Mouse (Mus musculus): ENCODE data around the gene Slc22a12. TPM values are rescaled to one million over a fixed set of nuclear protein-coding genes. Genes with fewer than 3 reads are reported as not detected.

Gene Slc22a12
- polyA plus RNA-seq, 1 experiment from 2014 or later = not detected

- Histone ChIP-seq H3K4me3 (no peak overlapping the region), H3K9me3 (no peaks in the 10 kb centered on the region), H3K4me1 (peaks cover 20% of the 10 kb centered on the region), H3K36me3 (no peaks in the 10 kb centered on the region), H3K27ac (no peak overlapping the region), H3K9ac (no peak overlapping the region), H3K27me3 (peaks cover 46% of the 10 kb centered on the region), H3K4me2 (replicated peaks) (no peak overlapping the region)
- ATAC-seq (ENCODE audit: low FRiP score, low read depth) = no peak
- WGBS = 82% methylated on average over 17 of the region's 17 CpGs
Measured at GRCm38 (mm10) chr19:6527839-6528531, 14.8 kb downstream of the Slc22a12 start.

DNA sequence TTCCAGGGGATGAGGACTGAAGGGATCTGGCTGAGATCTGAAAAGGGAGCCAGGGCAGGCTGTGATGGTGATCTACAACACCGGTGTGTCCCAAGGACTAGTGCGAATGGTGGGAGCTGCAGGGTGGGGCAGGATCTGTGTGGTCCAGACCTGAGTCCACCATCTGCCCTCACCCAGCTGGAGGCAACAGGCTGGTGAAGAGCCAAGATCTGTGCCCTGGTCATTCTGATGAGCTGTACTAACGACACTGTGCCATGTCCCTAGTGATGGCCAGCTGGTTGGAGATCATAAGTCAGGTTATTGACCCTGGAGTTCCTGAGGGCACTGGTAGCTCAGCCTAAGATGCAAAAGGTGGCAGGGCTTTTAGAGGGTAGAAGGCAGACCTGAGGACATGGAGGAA, 15.4 kb downstream of the Slc22a12 start:
- no peak overlapping the region for H3K4me2 ChIP-seq (replicated peaks)
- peaks cover 16% of the 10 kb centered on the region for H3K4me1 ChIP-seq
- no peaks in the 10 kb centered on the region for H3K36me3 ChIP-seq
- no peak overlapping the region for H3K9ac ChIP-seq
- H3K27ac ChIP-seq = no peak overlapping the region
- no peak overlapping the region for H3K4me3 ChIP-seq
- 83% methylated on average over 3 of the region's 3 CpGs for WGBS
- peaks cover 41% of the 10 kb centered on the region for H3K27me3 ChIP-seq
- ATAC-seq (ENCODE audit: low FRiP score, low read depth) = no peak
- no peaks in the 10 kb centered on the region for H3K9me3 ChIP-seq

- Histone ChIP-seq H3K9me3 (no peaks in the 10 kb centered on the region), H3K4me2 (replicated peaks) (no peak overlapping the region), H3K4me3 (no peak overlapping the region), H3K36me3 (no peaks in the 10 kb centered on the region), H3K27ac (no peak overlapping the region), H3K4me1 (peaks cover 2% of the 10 kb centered on the region), H3K27me3 (peaks cover 26% of the 10 kb centered on the region), H3K9ac (no peak overlapping the region)
- 84% methylated on average over 9 of the region's 9 CpGs for WGBS
- ATAC-seq (ENCODE audit: low FRiP score, low read depth) = no peak
Measured at GRCm38 (mm10) chr19:6526010-6526409, 16.8 kb downstream of the Slc22a12 start.

DNA sequence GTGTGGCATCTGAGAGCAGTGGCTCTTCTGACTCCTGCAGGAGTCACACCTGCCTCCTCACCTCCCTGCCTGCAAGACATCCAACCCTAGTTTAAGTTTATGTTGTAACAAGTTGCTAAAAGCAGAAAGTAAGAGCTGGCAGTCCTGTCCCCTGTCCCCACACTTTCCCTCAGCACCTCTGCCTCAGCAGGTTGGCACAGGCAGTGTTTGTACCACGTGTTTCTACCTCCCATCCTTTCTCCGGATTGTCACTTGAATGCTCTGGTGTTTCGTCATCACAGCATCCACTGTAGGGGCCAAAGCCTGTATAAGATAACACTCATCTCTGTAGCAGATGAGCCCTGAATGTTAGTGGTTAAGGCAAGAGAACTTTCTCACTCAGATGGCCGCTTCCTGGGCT, 17.8 kb downstream of the Slc22a12 start:
- Histone ChIP-seq H3K27me3 (peaks cover 18% of the 10 kb centered on the region), H3K9me3 (no peaks in the 10 kb centered on the region), H3K4me3 (no peak overlapping the region), H3K4me2 (replicated peaks) (no peak overlapping the region), H3K27ac (no peak overlapping the region), H3K9ac (no peak overlapping the region), H3K36me3 (no peaks in the 10 kb centered on the region), H3K4me1 (no peaks in the 10 kb centered on the region)
- 72% methylated on average over 4 of the region's 4 CpGs for WGBS
- no peak for ATAC-seq (ENCODE audit: low FRiP score, low read depth)

GRCm38 (mm10) chr19:6522289-6522688, 20.5 kb downstream of the Slc22a12 start:
- Histone ChIP-seq H3K9me3 (no peaks in the 10 kb centered on the region), H3K4me3 (no peak overlapping the region), H3K4me2 (replicated peaks) (no peak overlapping the region), H3K27me3 (no peaks in the 10 kb centered on the region; the same call in 1 of the 2 replicates), H3K9ac (no peak overlapping the region), H3K4me1 (no peaks in the 10 kb centered on the region), H3K36me3 (no peaks in the 10 kb centered on the region), H3K27ac (no peak overlapping the region)
- no peak for ATAC-seq (ENCODE audit: low FRiP score, low read depth)
- 91% methylated on average over 14 of the region's 14 CpGs for WGBS

- no peaks in the 10 kb centered on the region for H3K9me3 ChIP-seq
- no peak overlapping the region for H3K4me2 ChIP-seq (replicated peaks)
- no peak overlapping the region for H3K4me3 ChIP-seq
- no peak overlapping the region for H3K27ac ChIP-seq
- H3K9ac ChIP-seq = no peak overlapping the region
- no peak for ATAC-seq (ENCODE audit: low FRiP score, low read depth)
- no peaks in the 10 kb centered on the region; the same call in 1 of the 2 replicates for H3K27me3 ChIP-seq
- H3K36me3 ChIP-seq = no peaks in the 10 kb centered on the region
- no peaks in the 10 kb centered on the region for H3K4me1 ChIP-seq
- 78% methylated on average over 3 of the region's 3 CpGs for whole genome bisulfite sequencing
Measured at GRCm38 (mm10) chr19:6521630-6522029, 21.2 kb downstream of the Slc22a12 start.

DNA sequence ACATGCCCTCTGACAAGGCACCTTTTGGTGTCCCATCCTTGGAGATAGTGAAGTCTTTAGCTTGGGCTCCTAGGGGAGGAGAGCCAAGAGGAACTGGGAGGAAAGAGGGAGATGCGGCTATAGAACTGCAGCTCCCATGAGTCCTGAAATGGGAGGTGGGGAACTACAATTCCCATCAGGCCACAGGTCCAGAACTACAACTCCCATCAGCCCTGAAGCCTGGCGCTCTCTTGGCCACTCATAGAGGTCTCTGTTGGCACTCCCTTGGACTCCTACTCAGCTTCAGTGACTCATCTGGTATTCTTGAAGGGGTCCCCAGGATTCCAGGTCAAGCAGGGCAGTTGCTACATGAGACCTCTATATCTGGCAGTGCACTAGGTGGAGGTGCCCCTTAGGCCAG, 23.3 kb downstream of the Slc22a12 start:
- no peak overlapping the region for H3K9ac ChIP-seq
- ATAC-seq (ENCODE audit: low FRiP score, low read depth) = no peak
- no peaks in the 10 kb centered on the region for H3K4me1 ChIP-seq
- peaks cover 11% of the 10 kb centered on the region for H3K27me3 ChIP-seq
- no peak overlapping the region for H3K27ac ChIP-seq
- 60% methylated on average over 2 of the region's 2 CpGs for WGBS
- H3K9me3 ChIP-seq = no peaks in the 10 kb centered on the region
- no peak overlapping the region for H3K4me2 ChIP-seq (replicated peaks)
- no peak overlapping the region for H3K4me3 ChIP-seq
- no peaks in the 10 kb centered on the region for H3K36me3 ChIP-seq

DNA sequence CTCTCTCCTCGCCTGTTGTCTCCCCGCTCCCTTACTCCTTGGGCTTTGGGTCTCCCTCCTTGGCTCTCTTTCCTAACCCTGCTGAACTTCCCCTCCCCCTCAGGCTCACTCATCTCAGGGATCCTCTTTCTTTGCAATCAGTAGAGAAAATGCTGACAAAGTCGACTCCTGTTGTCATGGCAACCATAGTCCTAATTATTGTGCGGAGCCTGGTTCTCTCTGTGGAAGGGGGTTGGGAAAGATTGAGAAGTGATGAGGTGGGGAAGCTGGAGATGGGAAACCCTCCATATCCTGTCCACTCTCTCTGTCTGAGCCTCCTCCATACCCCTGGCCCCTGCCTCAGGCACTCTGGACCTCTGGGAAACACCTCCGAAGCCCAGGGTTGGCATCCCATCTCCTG, 24.2 kb downstream of the Slc22a12 start:
- WGBS = 57% methylated on average over 5 of the region's 5 CpGs
- Histone ChIP-seq H3K9me3 (no peaks in the 10 kb centered on the region), H3K4me2 (replicated peaks) (no peak overlapping the region), H3K27ac (no peak overlapping the region), H3K4me3 (no peak overlapping the region), H3K27me3 (peaks cover 20% of the 10 kb centered on the region), H3K9ac (no peak overlapping the region), H3K36me3 (no peaks in the 10 kb centered on the region), H3K4me1 (peaks cover 3% of the 10 kb centered on the region; the same call in 1 of the 2 replicates)
- no peak for ATAC-seq (ENCODE audit: low FRiP score, low read depth)

GRCm38 (mm10) chr19:6516153-6516552, 26.7 kb downstream of the Slc22a12 start:
- H3K27ac ChIP-seq = no peak overlapping the region
- no peak overlapping the region for H3K4me2 ChIP-seq (replicated peaks)
- H3K9me3 ChIP-seq = no peaks in the 10 kb centered on the region
- H3K36me3 ChIP-seq = no peaks in the 10 kb centered on the region
- 63% methylated on average over 8 of the region's 8 CpGs for WGBS
- no peak for ATAC-seq (ENCODE audit: low FRiP score, low read depth)
- no peak overlapping the region for H3K9ac ChIP-seq
- H3K4me1 ChIP-seq = peaks cover 7% of the 10 kb centered on the region; the same call in 1 of the 2 replicates
- H3K27me3 ChIP-seq = peaks cover 45% of the 10 kb centered on the region
- H3K4me3 ChIP-seq = no peak overlapping the region

DNA sequence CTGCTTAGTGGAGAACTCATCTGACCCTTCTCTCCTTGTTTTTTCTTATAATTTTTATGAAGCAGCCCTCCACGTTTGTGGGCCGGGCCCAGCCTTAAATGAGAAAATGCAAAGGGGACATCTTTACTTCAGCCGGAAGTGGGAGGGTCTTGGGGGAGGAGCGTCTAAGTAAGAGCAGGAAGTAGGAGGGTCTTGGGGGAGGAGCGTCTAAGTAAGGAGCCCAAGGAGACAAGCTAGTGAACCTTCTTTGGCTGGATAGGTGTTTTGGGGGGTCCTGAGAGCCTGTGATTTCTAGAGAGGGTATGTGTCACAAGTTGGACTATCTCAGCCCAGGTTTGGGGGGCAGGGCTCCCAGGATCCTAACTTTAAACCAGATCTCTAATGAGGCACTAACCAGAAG, 27.4 kb downstream of the Slc22a12 start:
- Histone ChIP-seq H3K4me2 (replicated peaks) (no peak overlapping the region), H3K36me3 (no peaks in the 10 kb centered on the region), H3K4me1 (peaks cover 7% of the 10 kb centered on the region; the same call in 1 of the 2 replicates), H3K27ac (no peak overlapping the region), H3K4me3 (no peak overlapping the region), H3K9me3 (no peaks in the 10 kb centered on the region), H3K27me3 (peaks cover 52% of the 10 kb centered on the region), H3K9ac (no peak overlapping the region)
- 63% methylated on average over 5 of the region's 5 CpGs for WGBS
- no peak for ATAC-seq (ENCODE audit: low FRiP score, low read depth)

- Histone ChIP-seq H3K9ac (no peak overlapping the region), H3K9me3 (no peaks in the 10 kb centered on the region), H3K4me1 (peaks cover 7% of the 10 kb centered on the region; the same call in 1 of the 2 replicates), H3K36me3 (no peaks in the 10 kb centered on the region), H3K4me3 (no peak overlapping the region), H3K27me3 (peaks cover 57% of the 10 kb centered on the region), H3K27ac (no peak overlapping the region), H3K4me2 (replicated peaks) (no peak overlapping the region)
- ATAC-seq (ENCODE audit: low FRiP score, low read depth) = no peak
- 57% methylated on average over 6 of the region's 6 CpGs for WGBS
Measured at GRCm38 (mm10) chr19:6514940-6515339, 27.9 kb downstream of the Slc22a12 start.

- ATAC-seq (ENCODE audit: low FRiP score, low read depth) = no peak
- Histone ChIP-seq H3K9me3 (no peaks in the 10 kb centered on the region), H3K27ac (no peak overlapping the region), H3K36me3 (no peaks in the 10 kb centered on the region), H3K27me3 (peaks cover 65% of the 10 kb centered on the region), H3K4me1 (peaks cover 7% of the 10 kb centered on the region; the same call in 1 of the 2 replicates), H3K4me2 (replicated peaks) (no peak overlapping the region), H3K9ac (no peak overlapping the region; the same call in 1 of the 2 replicates), H3K4me3 (no peak overlapping the region)
- WGBS = 5% methylated on average over 15 of the region's 15 CpGs
Measured at GRCm38 (mm10) chr19:6513389-6514139, 29.3 kb downstream of the Slc22a12 start.
